Mouse (Mus musculus): ENCODE results near the gene Qrsl1. TPM values are rescaled to one million over a fixed set of nuclear protein-coding genes. Genes with fewer than 3 reads are reported as not detected.

Qrsl1 gene
- polyA plus RNA-seq, 1 experiment from 2014 or later, result 18.0 TPM

- Histone ChIP-seq H3K36me3 (ENCODE audit: control insufficient read depth, insufficient read depth, low read length) (no peaks in the 10 kb centered on the region), H3K9me3 (ENCODE audit: control insufficient read depth, low read length) (0 out of 2 replicates have a peak, but pooled peaks cover 7% of the 10 kb centered on the region), H3K27me3 (replicated peaks; ENCODE audit: control insufficient read depth, insufficient read depth, low read length) (no peaks in the 10 kb centered on the region), H3K4me1 (ENCODE audit: control insufficient read depth, insufficient read depth, low read length) (no peaks in the 10 kb centered on the region), H3K27ac (replicated peaks; ENCODE audit: low read depth, low read length) (no peak overlapping the region), H3K4me2 (ENCODE audit: low read depth, low read length) (no peak overlapping the region), H3K9ac (ENCODE audit: low read depth, low read length) (no peak overlapping the region), H3K4me3 (ENCODE audit: low read depth, low read length) (no peak overlapping the region)
- WGBS, result 81% methylated on average over 5 of the region's 5 CpGs
- ATAC-seq (ENCODE audit: low read depth) (no peak), DNase-seq (ENCODE audit: low spot score) (no peak)
These were observed 49.6 kb downstream of the Qrsl1 start for GRCm38 (mm10) chr10:43851898-43852297.

DNA sequence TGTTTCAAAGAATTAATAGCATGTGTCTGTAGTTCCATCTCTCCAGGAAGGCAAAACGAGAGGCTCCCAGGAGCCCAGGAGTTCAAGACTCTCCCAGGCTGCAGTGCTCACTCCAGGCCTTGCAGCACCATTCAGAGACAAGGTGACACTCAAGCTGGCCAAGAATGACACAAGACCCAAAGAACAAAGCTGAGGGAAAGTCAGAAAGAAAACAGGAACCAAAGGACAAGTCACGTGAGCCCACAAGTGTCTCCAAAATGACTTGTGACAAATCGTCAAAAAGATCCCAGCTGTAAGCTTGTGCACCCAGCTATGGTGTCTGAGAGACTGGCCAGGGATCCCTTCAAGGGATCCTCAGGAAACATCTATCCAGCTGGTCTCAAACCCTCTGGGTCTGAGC lies 52.1 kb downstream of the Qrsl1 start:
- 84% methylated on average over 3 of the region's 3 CpGs for WGBS
- H3K36me3 ChIP-seq (ENCODE audit: control insufficient read depth, insufficient read depth, low read length), result no peaks in the 10 kb centered on the region
- H3K9ac ChIP-seq (ENCODE audit: low read depth, low read length), result no peak overlapping the region
- H3K27ac ChIP-seq (replicated peaks; ENCODE audit: low read depth, low read length), result no peak overlapping the region
- ATAC-seq (ENCODE audit: low read depth) (no peak), DNase-seq (ENCODE audit: low spot score) (no peak)
- H3K4me2 ChIP-seq (ENCODE audit: low read depth, low read length), result no peak overlapping the region
- no peaks in the 10 kb centered on the region for H3K27me3 ChIP-seq (replicated peaks; ENCODE audit: control insufficient read depth, insufficient read depth, low read length)
- no peaks in the 10 kb centered on the region for H3K4me1 ChIP-seq (ENCODE audit: control insufficient read depth, insufficient read depth, low read length)
- H3K9me3 ChIP-seq (ENCODE audit: control insufficient read depth, low read length), result 0 out of 2 replicates have a peak, but pooled peaks cover 7% of the 10 kb centered on the region
- no peak overlapping the region for H3K4me3 ChIP-seq (ENCODE audit: low read depth, low read length)

GRCm38 (mm10) chr10:43846141-43846622 lies 55.4 kb downstream of the Qrsl1 start:
- WGBS, result 60% methylated on average over 2 of the region's 2 CpGs
- Histone ChIP-seq H3K4me2 (ENCODE audit: low read depth, low read length) (no peak overlapping the region), H3K27me3 (replicated peaks; ENCODE audit: control insufficient read depth, insufficient read depth, low read length) (no peaks in the 10 kb centered on the region), H3K9ac (ENCODE audit: low read depth, low read length) (no peak overlapping the region), H3K4me1 (ENCODE audit: control insufficient read depth, insufficient read depth, low read length) (no peaks in the 10 kb centered on the region), H3K4me3 (ENCODE audit: low read depth, low read length) (no peak overlapping the region), H3K36me3 (ENCODE audit: control insufficient read depth, insufficient read depth, low read length) (no peaks in the 10 kb centered on the region), H3K9me3 (ENCODE audit: control insufficient read depth, low read length) (peaks cover 6% of the 10 kb centered on the region; the same call in 1 of the 2 replicates), H3K27ac (replicated peaks; ENCODE audit: low read depth, low read length) (no peak overlapping the region)
- DNase-seq (ENCODE audit: low spot score) (no peak), ATAC-seq (ENCODE audit: low read depth) (no peak)

DNA sequence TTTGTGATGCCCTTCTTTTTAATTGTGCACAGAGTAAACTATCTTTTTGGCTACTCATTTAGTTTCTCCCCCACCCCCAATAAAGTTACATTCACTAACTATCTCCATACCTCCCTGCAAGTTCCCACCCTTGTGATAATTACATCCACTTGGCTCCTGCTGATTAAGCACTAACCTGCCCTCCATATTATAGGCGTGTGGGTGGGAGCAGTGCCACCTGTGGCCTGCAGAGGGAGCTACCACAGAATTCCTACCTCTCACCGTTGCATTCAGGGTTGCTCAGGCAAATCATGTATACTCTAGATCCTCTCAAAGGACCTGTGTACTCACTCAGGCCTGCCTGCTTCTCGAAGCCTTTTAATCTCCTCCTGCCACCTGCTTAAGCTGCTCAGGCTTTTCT lies 56.1 kb downstream of the Qrsl1 start:
- Histone ChIP-seq H3K4me3 (ENCODE audit: low read depth, low read length) (no peak overlapping the region), H3K4me1 (ENCODE audit: control insufficient read depth, insufficient read depth, low read length) (no peaks in the 10 kb centered on the region), H3K4me2 (ENCODE audit: low read depth, low read length) (no peak overlapping the region), H3K9me3 (ENCODE audit: control insufficient read depth, low read length) (peaks cover 6% of the 10 kb centered on the region; the same call in 1 of the 2 replicates), H3K9ac (ENCODE audit: low read depth, low read length) (no peak overlapping the region), H3K27ac (replicated peaks; ENCODE audit: low read depth, low read length) (no peak overlapping the region), H3K36me3 (ENCODE audit: control insufficient read depth, insufficient read depth, low read length) (no peaks in the 10 kb centered on the region), H3K27me3 (replicated peaks; ENCODE audit: control insufficient read depth, insufficient read depth, low read length) (no peaks in the 10 kb centered on the region)
- WGBS, result 74% methylated on average over 3 of the region's 3 CpGs
- ATAC-seq (ENCODE audit: low read depth), result no peak
- no peak for DNase-seq (ENCODE audit: low spot score)

GRCm38 (mm10) chr10:43841441-43841840 lies 60.1 kb downstream of the Qrsl1 start:
- ATAC-seq (ENCODE audit: low read depth), result no peak
- 70% methylated on average over 5 of the region's 5 CpGs for WGBS
- H3K4me1 ChIP-seq (ENCODE audit: control insufficient read depth, insufficient read depth, low read length), result no peaks in the 10 kb centered on the region
- no peak overlapping the region for H3K4me2 ChIP-seq (ENCODE audit: low read depth, low read length)
- H3K27me3 ChIP-seq (replicated peaks; ENCODE audit: control insufficient read depth, insufficient read depth, low read length), result no peaks in the 10 kb centered on the region
- no peak for DNase-seq (ENCODE audit: low spot score)
- no peak overlapping the region for H3K9ac ChIP-seq (ENCODE audit: low read depth, low read length)
- H3K36me3 ChIP-seq (ENCODE audit: control insufficient read depth, insufficient read depth, low read length), result no peaks in the 10 kb centered on the region
- H3K27ac ChIP-seq (replicated peaks; ENCODE audit: low read depth, low read length), result no peak overlapping the region
- H3K4me3 ChIP-seq (ENCODE audit: low read depth, low read length), result no peak overlapping the region
- H3K9me3 ChIP-seq (ENCODE audit: control insufficient read depth, low read length), result peaks cover 6% of the 10 kb centered on the region; the same call in 1 of the 2 replicates

GRCm38 (mm10) chr10:43832868-43833267 lies 68.7 kb downstream of the Qrsl1 start:
- Histone ChIP-seq H3K4me1 (ENCODE audit: control insufficient read depth, insufficient read depth, low read length) (0 out of 2 replicates have a peak, but pooled peaks cover 6% of the 10 kb centered on the region), H3K9me3 (ENCODE audit: control insufficient read depth, low read length) (no peaks in the 10 kb centered on the region), H3K4me3 (ENCODE audit: low read depth, low read length) (no peak overlapping the region), H3K9ac (ENCODE audit: low read depth, low read length) (no peak overlapping the region), H3K36me3 (ENCODE audit: control insufficient read depth, insufficient read depth, low read length) (no peaks in the 10 kb centered on the region), H3K27me3 (replicated peaks; ENCODE audit: control insufficient read depth, insufficient read depth, low read length) (no peaks in the 10 kb centered on the region), H3K27ac (replicated peaks; ENCODE audit: low read depth, low read length) (no peak overlapping the region), H3K4me2 (ENCODE audit: low read depth, low read length) (no peak overlapping the region)
- ATAC-seq (ENCODE audit: low read depth) (no peak), DNase-seq (ENCODE audit: low spot score) (no peak)
- 18% methylated on average over 5 of the region's 5 CpGs for WGBS

- DNase-seq (ENCODE audit: low spot score), result no peak
- no peak overlapping the region for H3K4me3 ChIP-seq (ENCODE audit: low read depth, low read length)
- no peaks in the 10 kb centered on the region for H3K27me3 ChIP-seq (replicated peaks; ENCODE audit: control insufficient read depth, insufficient read depth, low read length)
- H3K9me3 ChIP-seq (ENCODE audit: control insufficient read depth, low read length), result peaks cover 5% of the 10 kb centered on the region; the same call in 1 of the 2 replicates
- no peak overlapping the region for H3K27ac ChIP-seq (replicated peaks; ENCODE audit: low read depth, low read length)
- 0 out of 2 replicates have a peak, but pooled peaks cover 6% of the 10 kb centered on the region for H3K4me1 ChIP-seq (ENCODE audit: control insufficient read depth, insufficient read depth, low read length)
- 27% methylated on average over 17 of the region's 17 CpGs for WGBS
- H3K4me2 ChIP-seq (ENCODE audit: low read depth, low read length), result peak overlapping the region; percentile 7; the same call in 1 of the 2 replicates
- no peaks in the 10 kb centered on the region for H3K36me3 ChIP-seq (ENCODE audit: control insufficient read depth, insufficient read depth, low read length)
- H3K9ac ChIP-seq (ENCODE audit: low read depth, low read length), result no peak overlapping the region
- ATAC-seq (ENCODE audit: low read depth), result no peak
These were observed 71.1 kb downstream of the Qrsl1 start for GRCm38 (mm10) chr10:43830251-43831018.

DNA sequence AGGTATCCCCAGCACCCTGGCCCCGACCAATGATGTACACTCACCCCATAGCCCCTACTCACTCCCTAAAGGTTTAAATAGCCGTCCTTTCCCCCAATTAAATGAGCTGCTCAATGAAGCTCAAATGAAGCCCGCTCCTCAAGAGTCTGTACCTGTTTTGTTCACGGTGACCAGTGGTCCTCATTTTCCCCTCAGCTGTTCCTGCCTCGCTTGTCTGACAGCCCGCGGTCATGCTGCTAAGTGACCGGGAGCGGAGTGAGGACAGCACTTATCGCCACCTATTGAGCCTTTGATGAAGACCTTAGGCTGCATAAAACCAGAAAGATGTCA lies 72.9 kb downstream of the Qrsl1 start:
- Histone ChIP-seq H3K4me2 (ENCODE audit: low read depth, low read length) (no peak overlapping the region), H3K9ac (ENCODE audit: low read depth, low read length) (no peak overlapping the region), H3K9me3 (ENCODE audit: control insufficient read depth, low read length) (peaks cover 5% of the 10 kb centered on the region; the same call in 1 of the 2 replicates), H3K36me3 (ENCODE audit: control insufficient read depth, insufficient read depth, low read length) (no peaks in the 10 kb centered on the region), H3K4me1 (ENCODE audit: control insufficient read depth, insufficient read depth, low read length) (0 out of 2 replicates have a peak, but pooled peaks cover 6% of the 10 kb centered on the region), H3K27ac (replicated peaks; ENCODE audit: low read depth, low read length) (no peak overlapping the region), H3K27me3 (replicated peaks; ENCODE audit: control insufficient read depth, insufficient read depth, low read length) (no peaks in the 10 kb centered on the region), H3K4me3 (ENCODE audit: low read depth, low read length) (no peak overlapping the region)
- 93% methylated on average over 10 of the region's 10 CpGs for WGBS
- ATAC-seq (ENCODE audit: low read depth), result no peak
- DNase-seq (ENCODE audit: low spot score), result no peak

Measured in embryonic facial prominence, embryonic 14.5 days (tissue).